Mouse (Mus musculus) urinary bladder, postnatal 4 days (tissue): ENCODE results near the gene Tmem121.
A peak's percentile ranks its signal among the peaks of the same experiment; 100 is the strongest.

Experiments
- DNase-seq, 2 experiments: peaks; one replicate each; pipeline ENCODE4 v3.0.0; 2021 to 2022; ENCODE audit warnings: low spot score in 2 of 2

Gene Tmem121

DNA sequence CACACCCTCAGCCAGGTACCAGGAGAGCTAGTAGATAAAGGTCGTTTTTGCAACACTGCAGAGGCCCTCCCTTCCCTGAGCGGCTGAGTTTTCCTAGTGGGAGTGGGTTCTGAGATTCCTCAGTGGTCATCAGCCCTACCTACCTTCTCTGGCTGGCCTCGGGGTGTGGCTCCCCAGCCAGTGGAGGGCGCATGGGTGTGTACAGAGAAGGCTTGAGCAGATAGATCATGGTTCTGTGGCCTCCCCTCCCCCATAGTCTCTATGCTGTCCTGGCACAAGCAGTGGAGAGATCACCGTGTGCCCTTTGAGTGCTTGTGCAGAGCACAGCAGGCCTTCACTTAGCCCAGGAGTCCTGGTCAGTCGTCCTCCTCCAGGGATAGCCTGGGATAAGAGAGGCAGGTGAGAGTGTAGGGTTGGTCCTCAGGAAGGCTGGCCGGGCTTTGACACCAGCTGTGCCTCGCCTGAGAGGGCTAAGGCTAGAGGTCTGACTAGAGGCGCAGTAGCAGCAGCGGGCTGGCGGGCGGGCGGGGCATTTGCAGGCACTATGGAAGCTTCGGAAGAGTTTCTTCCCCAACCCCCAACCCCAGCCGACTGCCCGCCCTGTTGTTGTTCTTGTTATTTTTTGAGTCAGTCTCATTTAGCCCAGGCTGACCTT is 37.2 kb upstream of the Tmem121 start:
- peak in 1 of 2 experiments; percentile 49 for DNase-seq

DNA sequence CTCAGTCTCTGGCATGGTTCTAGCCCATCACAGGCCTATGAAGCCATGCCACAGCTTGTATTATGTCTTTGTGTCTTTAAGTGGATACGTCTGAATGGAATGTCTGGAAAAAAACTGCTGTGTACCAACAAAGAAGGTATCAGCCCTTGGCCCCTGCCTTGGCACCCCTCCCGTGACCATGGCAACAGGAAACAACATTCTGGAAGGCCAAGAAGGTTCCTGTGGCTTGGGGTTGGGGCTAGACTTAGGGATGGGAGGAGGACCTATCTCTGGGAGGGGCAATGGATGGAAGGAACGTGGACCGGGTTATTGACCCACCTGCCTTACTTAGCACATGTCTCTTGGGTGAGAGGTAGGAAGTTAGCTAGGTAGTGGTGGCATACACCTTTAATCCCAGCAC is 36.4 kb upstream of the Tmem121 start:
- DNase-seq: no peak

DNA sequence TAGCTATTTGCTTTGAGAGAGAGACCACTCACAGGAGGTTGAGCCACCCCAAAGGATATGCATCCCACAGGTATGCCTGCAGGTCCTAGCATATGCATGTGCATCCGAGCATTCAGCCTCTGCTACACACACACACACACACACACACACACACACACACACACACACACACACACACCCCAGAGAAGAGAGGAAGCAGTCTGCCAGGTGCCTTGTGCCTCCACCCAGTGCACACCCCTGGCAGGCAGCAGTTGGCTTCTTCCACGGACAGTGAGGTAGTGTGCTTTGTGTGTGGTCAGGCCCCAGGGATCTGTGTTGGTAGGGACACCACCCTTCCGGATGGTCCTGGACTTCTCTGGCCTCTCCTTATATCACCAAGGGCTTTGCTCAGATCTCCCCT is 35.8 kb upstream of the Tmem121 start:
- DNase-seq: no peak

DNA sequence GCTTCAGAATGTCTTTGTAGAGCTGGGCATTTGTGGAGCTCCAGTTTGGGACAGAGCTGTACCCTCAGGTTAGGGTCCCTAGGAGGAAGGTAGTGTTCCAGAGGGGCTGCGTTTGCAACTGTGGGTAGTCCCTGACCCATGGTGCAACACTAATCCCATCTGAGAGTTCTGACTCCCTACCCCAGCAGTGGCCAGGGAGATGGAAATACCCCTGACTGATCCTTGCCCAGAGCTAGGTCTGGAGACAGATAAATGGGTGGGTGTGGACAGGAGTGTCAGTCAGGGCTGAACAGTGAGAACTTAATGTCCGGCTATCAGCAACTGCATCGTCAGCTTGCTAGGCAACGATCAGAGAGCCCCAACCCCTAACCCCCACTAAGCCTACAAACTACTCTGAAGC is 35.1 kb upstream of the Tmem121 start:
- no peak for DNase-seq

DNA sequence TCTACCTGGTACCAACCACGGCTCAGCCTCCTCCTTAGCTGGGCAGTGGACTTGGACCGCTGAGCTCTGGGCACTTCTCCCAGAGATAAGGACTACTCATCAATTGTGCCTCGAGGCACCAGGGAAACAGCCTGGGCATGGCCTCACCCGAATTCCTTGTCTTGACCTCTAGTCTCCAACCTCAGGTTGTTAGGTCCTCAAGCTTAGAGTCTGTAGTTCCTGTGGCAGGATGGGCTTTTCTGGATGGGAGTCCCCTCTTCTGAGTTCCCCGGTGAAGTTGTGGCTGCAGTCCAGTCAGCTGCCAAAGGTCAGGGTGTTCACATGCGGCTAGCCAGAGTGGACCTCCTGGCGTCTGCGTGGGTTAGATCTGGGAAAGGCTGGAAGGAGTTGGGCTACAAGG is 34.7 kb upstream of the Tmem121 start:
- no peak for DNase-seq

DNA sequence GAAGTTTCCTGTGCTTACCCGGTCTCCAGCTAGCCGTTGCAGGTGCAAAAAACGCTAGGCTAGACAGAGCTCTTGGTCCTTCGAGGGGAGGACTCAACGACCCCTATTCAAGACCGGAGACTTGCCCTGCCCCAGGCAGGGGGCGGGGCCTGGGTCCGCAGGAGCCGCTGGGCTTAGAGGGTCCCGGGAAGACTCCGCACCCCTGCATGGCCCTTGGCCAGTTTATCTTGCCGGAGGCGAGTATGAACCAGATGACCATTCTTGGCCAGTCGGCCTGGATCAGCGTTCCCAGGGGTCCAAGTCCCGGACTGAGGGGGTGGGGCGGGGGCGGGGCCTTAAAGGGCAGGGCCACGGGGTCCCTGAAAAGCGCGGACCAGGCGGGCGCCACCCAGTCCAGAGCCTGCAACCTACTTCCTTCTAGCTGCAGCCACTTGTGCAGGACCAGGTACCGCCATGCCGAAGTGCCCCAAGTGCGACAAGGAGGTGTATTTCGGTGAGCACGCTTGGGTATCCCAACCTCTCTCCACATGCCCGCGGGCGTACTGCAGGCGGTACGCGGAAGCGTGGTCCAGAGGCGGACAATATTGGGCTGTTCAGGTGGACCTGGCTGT is 34.0 kb upstream of the Tmem121 start:
- DNase-seq: peak in 1 of 2 experiments; percentile 51

DNA sequence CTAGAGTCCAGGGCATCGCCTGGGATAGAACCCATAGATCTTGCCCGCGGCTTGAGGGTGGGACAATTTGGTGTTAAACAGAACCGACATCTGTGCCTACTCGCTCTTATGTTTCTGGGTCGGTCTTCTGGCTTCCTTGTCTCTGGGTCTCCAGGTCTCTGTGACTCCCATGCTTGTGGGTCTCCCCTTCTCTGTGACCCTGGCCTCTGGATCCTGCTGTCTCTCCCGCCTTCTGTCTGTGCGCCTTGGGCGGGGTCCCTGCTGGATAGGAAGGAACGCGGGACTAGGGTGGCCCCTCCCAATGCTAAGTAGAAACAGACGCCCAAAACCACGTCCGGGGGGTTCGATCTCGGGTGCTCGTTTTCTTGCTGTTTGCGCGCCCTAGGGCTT is 33.5 kb upstream of the Tmem121 start:
- DNase-seq: no peak

DNA sequence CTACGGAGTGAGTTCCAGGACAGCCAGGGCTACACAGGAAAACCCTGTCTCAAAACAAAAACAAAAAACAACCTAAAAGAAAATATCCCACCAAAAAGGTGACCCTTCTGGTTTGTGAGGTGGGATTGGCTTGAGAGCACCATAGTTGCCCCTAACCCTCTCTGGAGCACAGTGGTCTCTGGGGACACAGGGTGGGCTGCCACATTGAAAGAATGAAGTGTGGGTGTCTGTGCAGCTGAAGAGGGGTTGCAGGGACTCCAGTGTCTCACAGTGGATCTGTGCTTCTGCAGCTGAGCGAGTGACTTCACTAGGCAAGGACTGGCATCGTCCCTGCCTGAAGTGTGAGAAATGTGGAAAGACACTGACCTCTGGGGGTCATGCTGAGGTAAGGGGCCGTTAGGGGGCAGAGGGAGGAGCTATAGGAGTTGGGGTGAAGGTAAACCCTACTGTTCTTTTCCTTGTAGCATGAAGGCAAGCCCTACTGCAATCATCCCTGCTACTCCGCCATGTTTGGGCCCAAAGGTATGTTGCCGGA is 32.7 kb upstream of the Tmem121 start:
- no peak for DNase-seq

DNA sequence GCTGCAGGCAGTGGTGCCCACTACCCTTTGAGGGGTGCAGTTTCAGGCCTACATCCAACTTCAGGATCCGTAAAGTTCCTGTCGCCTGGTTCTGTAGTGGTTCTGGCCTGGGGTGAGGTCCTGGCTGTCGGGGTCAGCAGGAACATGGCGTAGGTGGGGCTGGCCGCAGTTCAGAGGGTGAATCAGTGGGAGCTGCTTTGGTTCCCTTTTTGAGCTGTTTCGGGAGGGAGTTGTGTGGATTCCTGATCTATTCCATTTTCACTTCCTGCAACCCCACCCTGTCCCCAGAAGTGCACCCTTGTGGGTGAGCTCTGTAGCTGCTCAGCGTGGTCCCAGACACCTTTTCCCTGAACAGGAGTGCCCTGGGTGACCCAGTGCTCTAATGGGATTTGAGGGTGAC is 31.8 kb upstream of the Tmem121 start:
- no peak for DNase-seq

DNA sequence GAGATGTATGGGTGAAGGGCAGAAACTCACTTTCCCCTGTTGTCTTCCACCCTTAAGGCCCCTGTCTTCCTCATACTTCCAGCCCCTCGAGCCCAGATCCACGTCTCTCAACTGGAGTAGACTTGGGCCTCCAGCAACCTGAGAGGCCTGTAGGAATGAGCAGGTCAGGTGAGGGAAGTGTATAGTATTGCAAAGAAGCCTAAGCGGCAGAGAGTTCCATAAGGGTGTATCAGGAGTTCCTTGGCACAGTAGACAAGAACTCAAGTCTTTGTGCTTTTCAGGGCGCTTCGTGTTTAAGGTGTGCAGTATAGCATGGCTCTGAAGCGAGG is 31.0 kb upstream of the Tmem121 start:
- DNase-seq: no peak

DNA sequence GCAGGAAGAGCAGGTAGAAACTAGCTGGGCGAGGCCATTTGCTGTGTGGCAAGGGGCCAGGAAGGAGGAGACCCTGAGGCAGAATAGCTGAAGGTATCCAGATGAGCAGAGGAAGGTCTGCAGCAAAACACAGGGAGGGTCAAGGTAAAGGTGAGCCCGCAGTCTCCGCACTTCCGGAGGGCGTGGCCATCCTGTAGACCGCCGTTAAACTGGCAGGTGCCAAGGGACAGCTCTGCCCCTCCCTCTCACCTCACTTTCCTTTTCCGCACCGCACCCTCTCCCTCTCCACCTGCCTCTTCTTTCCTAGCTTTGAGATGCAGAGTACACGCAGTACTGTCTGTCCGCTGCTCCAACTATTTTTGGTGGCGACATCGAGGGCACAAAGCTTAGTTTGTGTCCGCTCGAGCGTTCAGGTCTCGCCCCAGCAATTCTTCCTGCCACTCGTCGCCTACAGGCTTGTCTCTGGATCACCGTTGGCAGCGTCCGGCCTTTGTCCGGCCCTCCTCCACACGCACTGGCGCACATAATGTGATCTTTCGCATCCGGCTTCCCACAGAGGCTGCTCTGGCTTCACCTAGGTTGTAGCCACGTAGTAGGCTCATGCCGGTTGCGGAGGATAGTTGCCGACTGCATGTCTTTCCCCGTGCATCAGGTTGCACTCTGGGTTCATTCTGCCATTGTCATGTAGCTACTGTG is 30.5 kb upstream of the Tmem121 start:
- peak in 1 of 2 experiments; percentile 50 for DNase-seq

DNA sequence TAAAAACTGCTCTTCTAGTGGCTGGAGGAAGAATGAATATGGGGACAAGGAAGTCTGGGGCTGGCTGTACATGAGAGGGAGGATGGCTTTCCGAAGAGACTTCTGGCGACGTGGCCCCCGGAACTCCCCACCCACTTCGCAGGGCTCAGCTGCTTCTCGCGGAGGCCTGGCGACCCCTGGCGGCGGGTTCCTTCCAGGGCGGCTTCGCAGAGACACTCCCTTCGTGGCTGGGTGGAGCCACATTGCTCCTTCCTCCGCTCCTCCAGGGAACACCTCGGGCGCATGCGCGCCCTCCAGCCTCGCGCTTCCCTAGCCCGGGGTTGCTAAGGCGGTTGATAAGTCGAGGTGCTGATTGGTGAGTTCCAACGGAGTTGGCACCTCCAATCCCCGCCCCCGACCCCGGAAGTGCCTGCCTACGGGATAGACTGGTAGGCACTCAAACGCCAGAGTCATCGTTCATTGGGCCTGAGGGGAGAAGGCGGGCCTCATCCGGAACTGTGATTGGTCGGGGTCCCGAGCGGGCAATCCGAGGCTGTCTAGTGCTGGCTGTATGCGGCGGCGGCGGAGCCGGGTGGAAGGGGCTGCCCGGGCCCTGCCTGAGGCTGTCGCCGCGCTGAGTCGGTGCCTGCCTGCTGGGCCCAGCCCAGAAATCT is 29.7 kb upstream of the Tmem121 start, which contains the start of gene Tedc1:
Gene Tedc1, plus strand, starts transcription at position 535 of the 653 bp plus-strand sequence.
- DNase-seq: peak; percentile 100

DNA sequence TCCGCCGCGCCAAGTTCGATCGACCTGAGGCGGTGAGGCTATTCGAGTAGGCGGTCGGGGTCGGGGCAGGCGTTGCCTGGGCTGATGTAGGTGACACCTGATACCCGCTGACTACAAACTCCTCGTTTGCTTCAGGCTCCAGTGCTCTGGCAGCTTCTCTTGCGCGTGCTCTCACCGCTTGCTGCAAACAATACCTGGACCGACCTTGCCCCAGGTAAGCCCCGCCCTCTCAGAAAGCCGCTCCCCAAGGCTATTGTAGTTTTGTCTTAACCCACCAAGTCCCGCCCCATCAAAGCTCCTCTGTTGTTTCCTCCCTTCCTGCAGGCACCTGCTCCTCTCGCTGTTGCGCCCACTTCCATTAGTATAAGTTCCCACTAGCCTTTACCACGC is 29.2 kb upstream of the Tmem121 start:
- no peak for DNase-seq

DNA sequence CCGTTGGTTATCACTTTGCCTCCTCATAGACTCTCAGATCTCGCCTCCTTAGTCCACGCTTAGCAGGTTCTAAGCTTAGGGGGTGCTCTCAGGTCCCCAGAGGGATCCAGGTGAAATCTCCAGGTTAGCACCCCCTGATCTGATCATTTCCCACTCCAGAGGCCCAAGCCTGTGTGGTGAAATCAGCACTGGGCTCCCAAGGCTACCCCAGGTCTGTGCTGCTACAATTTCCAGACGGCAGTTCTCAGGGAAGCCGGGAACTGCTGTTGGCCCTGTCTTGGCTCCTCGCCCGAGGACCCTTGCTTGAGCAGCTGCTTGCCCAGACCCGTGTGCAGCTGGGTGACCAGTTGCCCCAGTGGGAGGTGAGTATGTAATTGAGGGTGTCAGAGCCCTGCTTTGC is 28.7 kb upstream of the Tmem121 start:
- no peak for DNase-seq

DNA sequence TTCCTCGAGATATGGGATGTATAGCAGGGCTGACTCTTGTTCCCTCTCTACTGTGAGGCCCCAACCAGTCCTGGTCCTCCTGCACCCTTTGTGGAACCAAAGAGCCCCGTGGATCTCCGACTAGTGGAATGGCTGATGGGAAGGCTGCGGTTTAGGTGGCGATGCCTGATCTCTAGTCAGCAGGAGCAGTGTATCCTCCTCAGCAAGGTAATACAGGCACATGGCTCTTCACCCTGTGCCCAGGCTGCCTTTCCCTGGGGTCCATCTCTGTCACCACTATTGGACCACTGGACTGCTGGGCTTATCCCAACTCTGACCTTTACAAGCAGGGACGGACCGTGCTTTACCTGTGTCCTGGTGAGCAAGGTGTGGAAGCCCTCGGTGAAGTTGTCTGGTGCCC is 28.2 kb upstream of the Tmem121 start:
- DNase-seq: no peak

DNA sequence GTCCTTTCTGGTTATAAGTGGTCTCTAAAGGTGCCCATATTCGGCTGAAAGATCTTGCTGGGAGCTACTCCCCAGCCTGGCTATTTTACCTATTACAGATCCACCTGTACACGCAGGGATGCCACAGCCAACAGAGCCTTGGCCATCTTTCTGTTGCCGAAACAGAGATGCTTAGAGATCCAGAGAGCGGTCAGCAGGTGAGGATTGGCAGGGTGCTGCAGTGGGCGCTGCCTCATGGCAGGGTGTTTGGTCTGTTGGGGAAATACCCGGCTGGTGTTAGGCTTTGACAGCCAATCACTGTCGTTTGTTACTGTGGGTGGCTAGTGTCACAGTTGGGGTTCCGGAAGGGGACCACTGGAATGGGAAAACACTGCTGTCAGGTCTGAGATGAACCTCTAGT is 27.8 kb upstream of the Tmem121 start:
- no peak for DNase-seq

DNA sequence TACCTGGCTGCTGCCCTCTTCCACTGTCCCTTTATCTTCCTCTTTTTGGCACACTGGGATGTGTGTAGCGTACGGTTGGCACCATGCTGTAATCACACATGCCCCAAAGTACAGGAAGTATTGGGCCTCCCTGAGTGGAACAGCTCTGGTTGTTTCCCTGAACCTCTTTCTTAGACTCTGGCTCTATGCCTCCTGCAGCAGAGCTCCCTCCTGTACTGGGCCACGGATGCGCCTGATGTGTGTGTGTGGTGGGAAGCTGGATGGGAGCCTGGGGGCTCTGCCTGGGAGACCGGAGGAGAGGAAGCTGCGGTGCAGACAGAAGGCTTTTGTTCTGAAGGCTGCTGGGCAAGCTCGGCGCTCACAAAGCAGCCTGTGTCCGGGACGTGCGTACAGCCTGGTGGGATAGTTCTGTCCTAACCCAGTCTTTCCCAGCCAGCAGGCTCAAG is 22.1 kb upstream of the Tmem121 start:
- DNase-seq: no peak

DNA sequence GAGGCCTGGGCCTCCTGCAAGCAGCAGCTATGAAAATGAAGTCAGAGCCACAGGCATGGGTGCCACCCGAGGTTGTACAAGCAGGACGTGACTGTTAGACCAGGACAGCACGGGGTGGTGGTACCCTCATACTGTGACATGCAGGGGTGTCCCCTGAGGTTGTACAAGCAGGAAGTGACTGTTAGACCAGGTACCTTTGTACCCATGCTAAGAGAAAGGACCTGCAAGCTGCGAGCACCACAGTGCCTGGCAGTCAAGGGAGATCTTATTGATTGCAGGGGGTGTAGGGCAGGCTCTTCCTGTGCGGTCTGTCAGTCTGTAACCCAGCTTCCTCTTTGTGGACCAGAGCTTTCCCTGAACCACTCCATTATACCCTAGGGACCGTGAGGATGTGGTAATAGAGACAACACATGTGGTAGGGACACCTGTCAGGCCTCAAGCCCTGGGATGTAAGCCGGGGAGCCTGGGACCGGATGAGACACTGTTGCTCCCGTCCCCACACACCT is 17.6 kb upstream of the Tmem121 start:
- no peak for DNase-seq

DNA sequence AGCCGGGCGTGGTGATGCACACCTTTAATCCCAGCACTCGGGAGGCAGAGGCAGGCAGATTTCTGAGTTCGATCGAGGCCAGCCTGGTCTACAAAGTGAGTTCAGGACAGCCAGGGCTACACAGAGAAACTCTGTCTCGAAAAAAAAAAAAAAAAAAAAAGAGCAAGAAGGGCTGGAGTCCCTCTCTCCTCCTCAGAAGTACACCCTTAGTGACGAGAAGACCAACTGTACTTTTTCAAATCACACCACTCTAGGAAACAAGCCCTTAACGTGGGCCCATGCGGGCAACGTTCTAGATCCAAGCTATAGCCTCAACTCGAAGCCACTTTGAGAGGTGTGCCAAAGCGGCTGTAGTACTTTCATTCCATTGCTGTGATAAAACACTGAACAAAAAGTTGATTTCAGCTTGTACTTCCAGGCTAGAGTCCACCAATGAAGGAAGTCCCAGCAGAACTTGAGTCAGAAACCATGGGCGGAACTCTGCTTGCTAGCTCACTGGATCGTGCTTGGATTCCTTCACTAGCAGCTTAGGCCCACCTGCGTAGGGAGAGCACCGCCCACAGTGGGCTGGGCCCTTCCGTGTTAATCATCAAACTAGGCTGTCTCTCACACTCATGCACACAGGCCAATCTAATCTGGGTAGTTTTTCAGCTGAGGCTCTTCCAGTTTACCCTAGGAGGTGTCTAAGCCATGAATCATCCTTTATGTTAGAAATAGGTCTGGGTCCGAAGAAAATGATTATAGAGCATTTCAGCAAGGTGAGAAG is 8.6 kb upstream of the Tmem121 start:
- no peak for DNase-seq

DNA sequence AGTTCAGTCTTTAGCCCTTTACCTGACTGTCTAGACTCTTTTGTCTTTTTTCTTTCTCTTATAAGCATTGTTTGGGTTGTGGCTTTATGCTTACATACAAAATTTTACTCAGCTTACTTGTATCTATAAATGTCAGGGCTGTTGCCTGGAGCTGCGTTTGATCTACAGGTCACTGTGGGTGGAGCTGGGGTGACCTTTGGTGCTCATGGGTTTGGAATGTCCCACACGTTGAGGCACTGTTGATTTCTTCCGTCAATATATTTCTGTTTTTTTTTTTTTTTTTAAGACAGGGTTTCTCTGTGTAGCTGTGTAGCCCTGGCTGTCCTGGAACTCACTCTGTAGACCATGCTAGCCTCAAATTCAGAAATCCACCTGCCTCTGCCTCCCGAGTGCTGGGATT is 4.7 kb upstream of the Tmem121 start:
- DNase-seq: no peak

DNA sequence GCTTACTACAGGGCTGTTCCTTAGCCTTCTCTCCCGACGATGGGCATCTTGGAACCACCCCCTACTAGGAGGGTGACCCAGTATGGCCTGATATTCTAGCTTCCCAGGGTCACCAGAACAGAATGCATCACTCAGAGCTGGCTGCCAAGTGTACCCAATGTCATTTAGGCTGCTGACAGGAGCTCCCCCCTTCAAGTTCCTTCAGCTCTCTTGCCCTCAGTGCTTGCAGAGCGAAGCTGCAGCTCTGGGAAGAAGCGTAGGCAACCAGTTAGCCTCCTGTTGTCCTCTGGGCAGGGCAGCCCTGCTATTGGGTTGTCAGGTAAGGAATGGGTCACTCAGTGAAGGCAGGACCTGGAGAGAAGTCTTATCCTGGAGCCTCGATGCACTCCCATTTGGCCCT is 785 bp upstream of the Tmem121 start:
- no peak for DNase-seq
